Mouse (Mus musculus): Measurements from ENCODE around the gene Nr1d1.

DNA sequence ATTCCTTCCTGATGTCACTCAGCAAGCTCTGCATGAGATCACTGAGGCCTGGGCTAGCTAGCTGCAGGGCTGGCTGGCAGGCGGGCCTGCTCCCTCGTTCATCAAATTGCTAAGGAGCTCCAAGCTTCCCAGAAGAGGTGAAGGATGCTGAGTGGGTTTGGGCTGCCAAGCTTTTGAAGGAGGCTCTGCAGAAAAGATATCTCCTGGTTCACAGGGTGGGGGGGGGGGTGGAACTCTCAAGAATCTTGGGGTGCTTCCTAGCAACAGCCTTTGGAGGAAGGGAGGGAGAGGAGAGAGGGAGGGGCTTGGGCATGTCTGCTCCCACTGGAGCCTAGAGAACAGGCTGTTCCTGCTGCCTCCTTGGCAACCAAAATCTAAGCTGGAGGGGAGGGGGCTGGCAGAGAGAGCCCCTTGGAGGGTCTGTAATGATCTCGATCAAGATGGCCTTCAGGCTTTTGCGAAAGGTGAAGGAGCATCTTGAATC, 36.7 kb downstream of the Nr1d1 start:
- TF ChIP-seq POLR2A (IDR thresholded peaks at IDR 0.05; ENCODE audit: control insufficient read depth in 1 of 2, insufficient read depth in 1 of 2, low read depth in 1 of 2, low read length in 2 of 2, poor library complexity in 1 of 2) (no peak), ZNF384 (IDR thresholded peaks at IDR 0.05; ENCODE audit: low read depth, low read length) (no peak), MAZ (IDR thresholded peaks at IDR 0.05; ENCODE audit: low read depth, low read length) (no peak), ELF1 (IDR thresholded peaks at IDR 0.05; ENCODE audit: low read depth, low read length) (no peak), CTCF (IDR thresholded peaks at IDR 0.05 in 2 of 3, conservative IDR thresholded peaks at IDR 0.05 in 1 of 3; ENCODE audit: control insufficient read depth in 1 of 3, insufficient read depth in 1 of 3, low read depth in 2 of 3, low read length in 3 of 3, poor library complexity in 1 of 3, severe bottlenecking in 1 of 3) (no peak), RAD21 (IDR thresholded peaks at IDR 0.05; ENCODE audit: low read depth, low read length) (no peak), HCFC1 (IDR thresholded peaks at IDR 0.05; ENCODE audit: low read depth, low read length) (no peak), TCF12 (IDR thresholded peaks at IDR 0.05; ENCODE audit: low read depth, low read length) (no peak), NRF1 (IDR thresholded peaks at IDR 0.05; ENCODE audit: insufficient read depth, low read depth, low read length, poor library complexity, severe bottlenecking) (no peak), ETS1 (IDR thresholded peaks at IDR 0.05; ENCODE audit: low read depth, low read length) (no peak), SMC3 (IDR thresholded peaks at IDR 0.05; ENCODE audit: low read depth, low read length) (no peak), MAX (IDR thresholded peaks at IDR 0.05; ENCODE audit: low read length) (no peak), NELFE (IDR thresholded peaks at IDR 0.05; ENCODE audit: low read depth, low read length) (no peak)

Data from MEL (cell line).